Mouse (Mus musculus) hindbrain, embryonic 10.5 days (tissue): ENCODE measurements around the gene Pou2f2. TPM values are rescaled to one million over a fixed set of nuclear protein-coding genes. Genes with fewer than 3 reads are reported as not detected.

Source experiments
- DNase-seq: peaks from one replicate; pipeline ENCODE4 v3.0.0-alpha.2; 2017; ENCODE audit warnings: low spot score
- H3K27ac ChIP-seq: fragments of 300-500 bp; sonication (generic); 2 replicates; pipeline ENCODE4 v1.5.1; 2016; ENCODE audit warnings: mild to moderate bottlenecking, moderate library complexity
- H3K27me3 ChIP-seq: fragments of 300-500 bp; sonication (generic); 2 replicates; pipeline ENCODE4 v1.6.1; 2016; ENCODE audit warnings: mild to moderate bottlenecking; ENCODE audit not compliant: poor library complexity, insufficient read depth, severe bottlenecking
- H3K36me3 ChIP-seq: fragments of 300-500 bp; sonication (generic); 2 replicates; pipeline ENCODE4 v1.6.1; 2016; ENCODE audit warnings: mild to moderate bottlenecking, moderate library complexity
- H3K4me1 ChIP-seq: fragments of 300-500 bp; sonication (generic); replicated peaks from 2 replicates; pipeline ENCODE4 v1.6.1; 2016; ENCODE audit warnings: mild to moderate bottlenecking
- H3K4me3 ChIP-seq: fragments of 300-500 bp; sonication (generic); 2 replicates; pipeline ENCODE4 v1.5.1; 2016; ENCODE audit warnings: mild to moderate bottlenecking, moderate library complexity
- H3K9me3 ChIP-seq: fragments of 300-500 bp; sonication (generic); 2 replicates; pipeline ENCODE4 v1.6.1; 2016; ENCODE audit warnings: mild to moderate bottlenecking, moderate library complexity
- WGBS: fragments of 180-500 bp; shearing (Covaris S2); methylation state at CpG from one replicate; pipeline ENCODE4 v1.1.7; 2016; 5-methylcytosine and 5-hydroxymethylcytosine counted together
- polyA plus RNA-seq: library from polyadenylated mRNA; unstranded; fragments of >200 nt; fragmentation: Nextera tagmentation; extraction: Ambion mirVana; gene quantifications from 2 replicates; pipeline ENCODE4 v1.2.1, GENCODE M21; 2016

The Pou2f2 gene
- polyA plus RNA-seq, 1 experiment from 2014 or later, result 41.0 TPM

GRCm38 (mm10) chr7:25099581-25099980 lies 79.9 kb downstream of the Pou2f2 start:
- Histone ChIP-seq H3K27ac (no peak overlapping the region), H3K36me3 (peaks cover 30% of the 10 kb centered on the region; the same call in 1 of the 2 replicates), H3K9me3 (no peaks in the 10 kb centered on the region), H3K27me3 (peaks cover 13% of the 10 kb centered on the region; the same call in 1 of the 2 replicates), H3K4me1 (0 out of 2 replicates have a peak, but pooled peaks cover 3% of the 10 kb centered on the region), H3K4me3 (no peak overlapping the region)
- 55% methylated on average over 4 of the region's 4 CpGs for WGBS
- no peak for DNase-seq

DNA sequence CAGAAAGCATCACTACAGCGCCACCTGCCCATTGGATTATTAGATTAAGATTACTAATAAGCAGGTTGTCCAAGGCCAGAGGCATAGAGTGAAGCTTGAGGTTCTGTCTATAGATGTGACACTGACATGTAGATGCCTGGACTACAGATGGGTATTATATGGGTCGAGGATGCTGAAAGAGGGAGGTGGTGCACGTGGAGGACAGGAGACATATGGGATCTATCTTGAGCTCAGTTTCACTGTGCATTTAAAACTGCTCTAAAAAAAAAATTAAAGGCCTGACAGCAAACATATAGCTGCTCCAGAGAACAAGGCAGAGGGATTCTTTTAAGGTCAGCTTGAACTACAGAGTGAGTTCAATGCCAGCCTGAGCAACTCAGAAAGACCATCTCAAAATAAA lies 81.4 kb downstream of the Pou2f2 start:
- Histone ChIP-seq H3K4me3 (no peak overlapping the region), H3K27me3 (peaks cover 13% of the 10 kb centered on the region; the same call in 1 of the 2 replicates), H3K27ac (no peak overlapping the region), H3K4me1 (peaks cover 9% of the 10 kb centered on the region), H3K36me3 (peaks cover 31% of the 10 kb centered on the region; the same call in 1 of the 2 replicates), H3K9me3 (no peaks in the 10 kb centered on the region)
- 78% methylated on average over 3 of the region's 3 CpGs for WGBS
- DNase-seq, result no peak

GRCm38 (mm10) chr7:25089875-25090274 lies 89.7 kb downstream of the Pou2f2 start:
- Histone ChIP-seq H3K9me3 (no peaks in the 10 kb centered on the region), H3K4me1 (peaks cover 61% of the 10 kb centered on the region), H3K27me3 (peaks cover 10% of the 10 kb centered on the region), H3K27ac (peak overlapping the region; percentile 85), H3K36me3 (peaks cover 29% of the 10 kb centered on the region), H3K4me3 (peak overlapping the region; percentile 3; the same call in 1 of the 2 replicates)
- WGBS, result 12% methylated on average over 10 of the region's 10 CpGs
- peak; percentile 48 for DNase-seq

GRCm38 (mm10) chr7:25088968-25089367 lies 90.6 kb downstream of the Pou2f2 start:
- WGBS, result 24% methylated on average over 11 of the region's 11 CpGs

DNA sequence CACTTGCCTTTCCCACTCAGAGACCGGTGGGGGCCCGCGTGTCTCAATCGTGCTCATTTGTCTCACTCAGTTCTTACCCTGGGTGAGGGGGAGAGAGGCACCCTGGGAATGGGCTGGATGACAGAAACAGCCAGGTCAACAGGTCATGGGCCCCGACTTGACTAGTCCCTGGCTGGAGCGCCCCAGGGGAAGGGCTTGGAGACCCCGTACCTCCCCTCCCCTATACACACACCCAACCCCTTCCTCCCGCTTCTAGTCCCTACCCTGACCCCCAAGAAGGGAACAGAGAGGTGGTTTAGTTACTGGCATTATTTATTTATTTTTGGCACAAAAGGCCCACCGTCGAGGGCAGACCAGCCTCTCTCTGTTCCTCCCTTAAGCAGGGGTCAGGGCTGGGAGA lies 91.0 kb downstream of the Pou2f2 start:
- peaks cover 56% of the 10 kb centered on the region for H3K4me1 ChIP-seq
- peak overlapping the region; percentile 85 for H3K27ac ChIP-seq
- no peaks in the 10 kb centered on the region for H3K9me3 ChIP-seq
- DNase-seq, result peak; percentile 79
- WGBS, result 4% methylated on average over 10 of the region's 10 CpGs
- peak overlapping the region; percentile 18; the same call in 1 of the 2 replicates for H3K4me3 ChIP-seq
- peaks cover 38% of the 10 kb centered on the region for H3K36me3 ChIP-seq
- H3K27me3 ChIP-seq, result peaks cover 10% of the 10 kb centered on the region

More at GRCm38 (mm10) chr7:25088968-25089367, 90.6 kb downstream of the Pou2f2 start:
- H3K36me3 ChIP-seq, result peaks cover 33% of the 10 kb centered on the region
- peaks cover 60% of the 10 kb centered on the region for H3K4me1 ChIP-seq
- DNase-seq, result no peak
- H3K27ac ChIP-seq, result peak overlapping the region; percentile 85
- peaks cover 10% of the 10 kb centered on the region for H3K27me3 ChIP-seq
- no peaks in the 10 kb centered on the region for H3K9me3 ChIP-seq
- peak overlapping the region; percentile 18; the same call in 1 of the 2 replicates for H3K4me3 ChIP-seq

GRCm38 (mm10) chr7:25087972-25088371 lies 91.6 kb downstream of the Pou2f2 start:
- 32% methylated on average over 5 of the region's 5 CpGs for WGBS
- peaks cover 10% of the 10 kb centered on the region for H3K27me3 ChIP-seq
- peaks cover 50% of the 10 kb centered on the region for H3K4me1 ChIP-seq
- H3K36me3 ChIP-seq, result peaks cover 43% of the 10 kb centered on the region
- peak overlapping the region; percentile 79 for H3K27ac ChIP-seq
- no peak for DNase-seq
- no peaks in the 10 kb centered on the region for H3K9me3 ChIP-seq
- H3K4me3 ChIP-seq, result no peak overlapping the region

GRCm38 (mm10) chr7:25087256-25087912 lies 92.1 kb downstream of the Pou2f2 start:
- Histone ChIP-seq H3K27me3 (peaks cover 5% of the 10 kb centered on the region; the same call in 1 of the 2 replicates), H3K4me1 (peaks cover 45% of the 10 kb centered on the region), H3K36me3 (peaks cover 49% of the 10 kb centered on the region), H3K27ac (peak overlapping the region; percentile 79), H3K4me3 (no peak overlapping the region), H3K9me3 (no peaks in the 10 kb centered on the region)
- DNase-seq, result peak; percentile 36
- WGBS, result 46% methylated on average over 10 of the region's 10 CpGs

- Histone ChIP-seq H3K4me3 (no peak overlapping the region), H3K9me3 (no peaks in the 10 kb centered on the region), H3K36me3 (peaks cover 53% of the 10 kb centered on the region), H3K27ac (no peak overlapping the region), H3K27me3 (peaks cover 2% of the 10 kb centered on the region; the same call in 1 of the 2 replicates), H3K4me1 (peaks cover 40% of the 10 kb centered on the region)
- 51% methylated on average over 3 of the region's 3 CpGs for WGBS
- DNase-seq, result no peak
Measured at GRCm38 (mm10) chr7:25086656-25087055, 92.9 kb downstream of the Pou2f2 start.

- Histone ChIP-seq H3K27ac (no peak overlapping the region), H3K4me1 (peaks cover 29% of the 10 kb centered on the region), H3K9me3 (0 out of 2 replicates have a peak, but pooled peaks cover 3% of the 10 kb centered on the region), H3K36me3 (peaks cover 71% of the 10 kb centered on the region), H3K27me3 (no peaks in the 10 kb centered on the region), H3K4me3 (no peak overlapping the region)
- no peak for DNase-seq
- WGBS, result 90% methylated on average over 5 of the region's 5 CpGs
Measured at GRCm38 (mm10) chr7:25084621-25085020, 94.9 kb downstream of the Pou2f2 start.

DNA sequence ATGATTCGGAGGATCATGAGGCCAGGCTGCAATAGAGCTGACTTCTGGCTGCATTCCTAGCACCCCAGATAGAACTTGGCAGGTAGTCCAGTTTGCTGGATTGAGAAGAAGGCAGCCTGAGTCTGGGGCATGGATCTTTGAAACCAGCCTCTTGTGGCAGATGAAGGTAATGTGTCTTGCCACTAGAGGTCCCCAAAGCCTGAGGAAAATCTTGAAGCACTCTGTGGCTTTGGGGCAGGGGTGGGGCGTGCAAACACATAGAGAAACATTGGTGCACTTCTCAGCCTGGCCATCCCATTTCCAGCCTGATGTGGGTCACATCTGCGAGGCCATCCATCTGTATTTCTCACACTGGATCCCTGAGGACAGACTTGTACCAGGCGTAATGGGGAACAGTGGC lies 97.0 kb downstream of the Pou2f2 start:
- peak; percentile 34 for DNase-seq
- peaks cover 29% of the 10 kb centered on the region for H3K4me1 ChIP-seq
- no peak overlapping the region for H3K27ac ChIP-seq
- peaks cover 80% of the 10 kb centered on the region for H3K36me3 ChIP-seq
- H3K9me3 ChIP-seq, result 0 out of 2 replicates have a peak, but pooled peaks cover 3% of the 10 kb centered on the region
- H3K27me3 ChIP-seq, result no peaks in the 10 kb centered on the region
- H3K4me3 ChIP-seq, result no peak overlapping the region
- WGBS, result 85% methylated on average over 4 of the region's 4 CpGs

GRCm38 (mm10) chr7:25080431-25080830 lies 99.1 kb downstream of the Pou2f2 start:
- no peak for DNase-seq
- Histone ChIP-seq H3K4me3 (no peak overlapping the region), H3K9me3 (0 out of 2 replicates have a peak, but pooled peaks cover 3% of the 10 kb centered on the region), H3K27me3 (no peaks in the 10 kb centered on the region), H3K27ac (no peak overlapping the region), H3K4me1 (peaks cover 32% of the 10 kb centered on the region), H3K36me3 (peaks cover 66% of the 10 kb centered on the region)
- WGBS, result 96% methylated on average over 13 of the region's 13 CpGs

DNA sequence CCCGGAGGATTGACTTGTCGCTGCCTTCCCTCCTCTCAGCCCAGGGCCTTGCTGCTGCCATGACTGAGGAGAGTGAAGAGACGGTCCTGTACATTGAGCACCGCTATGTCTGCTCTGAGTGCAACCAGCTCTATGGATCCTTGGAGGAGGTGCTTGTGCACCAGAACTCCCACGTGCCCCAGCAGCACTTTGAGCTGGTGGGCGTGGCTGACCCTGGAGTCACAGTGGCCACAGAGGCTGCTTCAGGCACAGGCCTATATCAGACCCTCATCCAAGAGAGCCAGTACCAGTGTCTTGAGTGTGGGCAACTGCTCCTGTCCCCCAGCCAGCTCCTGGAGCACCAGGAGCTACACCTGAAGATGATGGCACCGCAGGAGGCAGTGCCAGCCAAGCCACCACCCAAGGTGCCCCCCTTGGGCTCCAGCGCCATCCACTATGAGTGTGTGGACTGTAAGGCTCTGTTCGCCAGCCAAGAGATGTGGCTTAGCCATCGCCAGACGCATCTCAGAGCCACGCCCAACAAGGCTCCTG lies 100.0 kb downstream of the Pou2f2 start:
- Histone ChIP-seq H3K27me3 (no peaks in the 10 kb centered on the region), H3K4me1 (peaks cover 41% of the 10 kb centered on the region), H3K9me3 (0 out of 2 replicates have a peak, but pooled peaks cover 3% of the 10 kb centered on the region), H3K4me3 (no peak overlapping the region), H3K27ac (no peak overlapping the region), H3K36me3 (peaks cover 58% of the 10 kb centered on the region)
- WGBS, result 86% methylated on average over 12 of the region's 12 CpGs
- no peak for DNase-seq

DNA sequence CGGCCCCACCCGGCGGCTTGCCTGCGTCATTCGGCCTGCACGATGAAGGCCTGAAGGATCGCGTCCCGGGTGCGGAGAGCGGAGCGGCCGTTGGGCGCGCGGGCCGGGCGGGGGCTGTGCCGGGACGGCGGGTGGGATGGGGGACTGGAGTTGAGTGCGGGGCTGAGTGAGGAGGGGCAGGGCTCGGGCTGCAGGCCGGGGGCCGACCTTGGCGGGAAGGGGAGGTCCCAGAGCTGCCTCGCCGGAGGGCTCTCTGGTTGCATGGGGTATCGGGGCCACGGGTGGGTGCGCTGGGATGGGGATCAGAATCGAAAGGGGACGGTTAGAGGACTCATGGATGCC lies 102.1 kb downstream of the Pou2f2 start:
- no peak for DNase-seq
- Histone ChIP-seq H3K36me3 (peaks cover 36% of the 10 kb centered on the region), H3K27ac (peak overlapping the region; percentile 98), H3K4me1 (peaks cover 62% of the 10 kb centered on the region), H3K27me3 (no peaks in the 10 kb centered on the region), H3K4me3 (peak overlapping the region; percentile 97), H3K9me3 (0 out of 2 replicates have a peak, but pooled peaks cover 3% of the 10 kb centered on the region)
- under 1% methylated on average over 33 of the region's 33 CpGs for WGBS
